Mouse (Mus musculus): ENCODE results near the gene Qtrt2. TPM values are rescaled to one million over a fixed set of nuclear protein-coding genes. Genes with fewer than 3 reads are reported as not detected.

Qtrt2 gene
- polyA plus RNA-seq, 1 experiment from 2014 or later, result 30.0 TPM

- WGBS, result 71% methylated on average over 4 of the region's 4 CpGs
- no peak overlapping the region for H3K9ac ChIP-seq
- H3K36me3 ChIP-seq, result no peaks in the 10 kb centered on the region
- no peaks in the 10 kb centered on the region for H3K9me3 ChIP-seq
- no peaks in the 10 kb centered on the region for H3K4me1 ChIP-seq
- H3K4me2 ChIP-seq (replicated peaks), result no peak overlapping the region
- H3K27me3 ChIP-seq, result no peaks in the 10 kb centered on the region
- ATAC-seq (ENCODE audit: low FRiP score, low read depth), result no peak
- H3K4me3 ChIP-seq, result no peak overlapping the region
- no peak overlapping the region for H3K27ac ChIP-seq
Observed at GRCm38 (mm10) chr16:43951591-43951990, 25.0 kb upstream of the Qtrt2 start.

GRCm38 (mm10) chr16:43945869-43946268, 19.3 kb upstream of the Qtrt2 start:
- 63% methylated on average over 3 of the region's 3 CpGs for WGBS
- no peaks in the 10 kb centered on the region for H3K9me3 ChIP-seq
- H3K27me3 ChIP-seq, result no peaks in the 10 kb centered on the region
- no peak overlapping the region for H3K27ac ChIP-seq
- no peak for ATAC-seq (ENCODE audit: low FRiP score, low read depth)
- peaks cover 7% of the 10 kb centered on the region for H3K4me1 ChIP-seq
- H3K4me2 ChIP-seq (replicated peaks), result no peak overlapping the region
- no peak overlapping the region for H3K9ac ChIP-seq
- H3K36me3 ChIP-seq, result no peaks in the 10 kb centered on the region
- no peak overlapping the region for H3K4me3 ChIP-seq

GRCm38 (mm10) chr16:43945351-43945750, 18.7 kb upstream of the Qtrt2 start:
- H3K9ac ChIP-seq, result no peak overlapping the region
- H3K27ac ChIP-seq, result no peak overlapping the region
- peaks cover 8% of the 10 kb centered on the region for H3K4me1 ChIP-seq
- no peaks in the 10 kb centered on the region for H3K36me3 ChIP-seq
- H3K4me2 ChIP-seq (replicated peaks), result no peak overlapping the region
- ATAC-seq (ENCODE audit: low FRiP score, low read depth), result no peak
- WGBS, result 83% methylated on average over 3 of the region's 3 CpGs
- H3K27me3 ChIP-seq, result no peaks in the 10 kb centered on the region
- H3K4me3 ChIP-seq, result no peak overlapping the region
- H3K9me3 ChIP-seq, result no peaks in the 10 kb centered on the region

- Histone ChIP-seq H3K36me3 (no peaks in the 10 kb centered on the region), H3K4me1 (peaks cover 8% of the 10 kb centered on the region), H3K27me3 (no peaks in the 10 kb centered on the region), H3K27ac (no peak overlapping the region), H3K4me2 (replicated peaks) (no peak overlapping the region), H3K4me3 (no peak overlapping the region), H3K9me3 (no peaks in the 10 kb centered on the region), H3K9ac (no peak overlapping the region)
- WGBS, result 35% methylated on average over 4 of the region's 4 CpGs
- ATAC-seq (ENCODE audit: low FRiP score, low read depth), result peak; percentile 48; the same call in 1 of the 2 replicates
Observed at GRCm38 (mm10) chr16:43940846-43941245, 14.2 kb upstream of the Qtrt2 start.

- Histone ChIP-seq H3K4me1 (peaks cover 9% of the 10 kb centered on the region; the same call in 1 of the 2 replicates), H3K36me3 (no peaks in the 10 kb centered on the region), H3K27me3 (no peaks in the 10 kb centered on the region), H3K27ac (no peak overlapping the region), H3K4me2 (replicated peaks) (no peak overlapping the region), H3K9me3 (no peaks in the 10 kb centered on the region), H3K9ac (no peak overlapping the region), H3K4me3 (no peak overlapping the region)
- WGBS, result 76% methylated on average over 3 of the region's 3 CpGs
- no peak for ATAC-seq (ENCODE audit: low FRiP score, low read depth)
Observed at GRCm38 (mm10) chr16:43935892-43936291, 9.3 kb upstream of the Qtrt2 start.

- H3K9ac ChIP-seq, result no peak overlapping the region
- WGBS, result 65% methylated on average over 3 of the region's 3 CpGs
- ATAC-seq (ENCODE audit: low FRiP score, low read depth), result no peak
- no peaks in the 10 kb centered on the region for H3K9me3 ChIP-seq
- no peaks in the 10 kb centered on the region for H3K36me3 ChIP-seq
- H3K4me3 ChIP-seq, result no peak overlapping the region
- peaks cover 7% of the 10 kb centered on the region; the same call in 1 of the 2 replicates for H3K4me1 ChIP-seq
- H3K4me2 ChIP-seq (replicated peaks), result no peak overlapping the region
- no peak overlapping the region for H3K27ac ChIP-seq
- no peaks in the 10 kb centered on the region for H3K27me3 ChIP-seq
Observed at GRCm38 (mm10) chr16:43935367-43935766, 8.8 kb upstream of the Qtrt2 start.

GRCm38 (mm10) chr16:43934856-43935255, 8.2 kb upstream of the Qtrt2 start:
- H3K9ac ChIP-seq, result no peak overlapping the region
- no peaks in the 10 kb centered on the region for H3K27me3 ChIP-seq
- no peak for ATAC-seq (ENCODE audit: low FRiP score, low read depth)
- no peaks in the 10 kb centered on the region for H3K9me3 ChIP-seq
- no peaks in the 10 kb centered on the region for H3K36me3 ChIP-seq
- H3K4me1 ChIP-seq, result peaks cover 7% of the 10 kb centered on the region; the same call in 1 of the 2 replicates
- no peak overlapping the region for H3K27ac ChIP-seq
- H3K4me3 ChIP-seq, result no peak overlapping the region
- no peak overlapping the region for H3K4me2 ChIP-seq (replicated peaks)
- 75% methylated on average over 8 of the region's 8 CpGs for WGBS

GRCm38 (mm10) chr16:43933041-43933440, 6.4 kb upstream of the Qtrt2 start:
- WGBS, result 85% methylated on average over 6 of the region's 6 CpGs
- Histone ChIP-seq H3K4me3 (no peak overlapping the region), H3K4me2 (replicated peaks) (no peak overlapping the region), H3K9me3 (no peaks in the 10 kb centered on the region), H3K27ac (no peak overlapping the region), H3K9ac (no peak overlapping the region), H3K36me3 (no peaks in the 10 kb centered on the region), H3K4me1 (peaks cover 7% of the 10 kb centered on the region; the same call in 1 of the 2 replicates), H3K27me3 (no peaks in the 10 kb centered on the region)
- no peak for ATAC-seq (ENCODE audit: low FRiP score, low read depth)

- H3K27ac ChIP-seq, result no peak overlapping the region
- H3K9ac ChIP-seq, result no peak overlapping the region
- H3K4me3 ChIP-seq, result no peak overlapping the region
- peaks cover 7% of the 10 kb centered on the region; the same call in 1 of the 2 replicates for H3K4me1 ChIP-seq
- H3K9me3 ChIP-seq, result no peaks in the 10 kb centered on the region
- no peaks in the 10 kb centered on the region for H3K36me3 ChIP-seq
- 85% methylated on average over 7 of the region's 7 CpGs for WGBS
- ATAC-seq (ENCODE audit: low FRiP score, low read depth), result no peak; the same call in 1 of the 2 replicates
- H3K27me3 ChIP-seq, result no peaks in the 10 kb centered on the region
- no peak overlapping the region for H3K4me2 ChIP-seq (replicated peaks)
Observed at GRCm38 (mm10) chr16:43932319-43932718, 5.7 kb upstream of the Qtrt2 start.

- Histone ChIP-seq H3K4me2 (replicated peaks) (no peak overlapping the region), H3K4me3 (no peak overlapping the region), H3K36me3 (no peaks in the 10 kb centered on the region), H3K9me3 (no peaks in the 10 kb centered on the region), H3K9ac (no peak overlapping the region), H3K4me1 (peaks cover 7% of the 10 kb centered on the region; the same call in 1 of the 2 replicates), H3K27me3 (no peaks in the 10 kb centered on the region), H3K27ac (no peak overlapping the region)
- ATAC-seq (ENCODE audit: low FRiP score, low read depth), result no peak
- WGBS, result 64% methylated on average over 3 of the region's 3 CpGs
Observed at GRCm38 (mm10) chr16:43931502-43931901, 4.9 kb upstream of the Qtrt2 start.

GRCm38 (mm10) chr16:43930577-43930976, 4.0 kb upstream of the Qtrt2 start:
- H3K27me3 ChIP-seq, result no peaks in the 10 kb centered on the region
- no peak overlapping the region for H3K27ac ChIP-seq
- peaks cover 7% of the 10 kb centered on the region; the same call in 1 of the 2 replicates for H3K4me1 ChIP-seq
- H3K9me3 ChIP-seq, result no peaks in the 10 kb centered on the region
- no peak overlapping the region for H3K9ac ChIP-seq
- no peak for ATAC-seq (ENCODE audit: low FRiP score, low read depth)
- no peak overlapping the region for H3K4me2 ChIP-seq (replicated peaks)
- no peaks in the 10 kb centered on the region for H3K36me3 ChIP-seq
- H3K4me3 ChIP-seq, result no peak overlapping the region

GRCm38 (mm10) chr16:43925846-43926245, 763 bp downstream of the Qtrt2 start:
- Histone ChIP-seq H3K4me1 (no peaks in the 10 kb centered on the region), H3K9me3 (no peaks in the 10 kb centered on the region), H3K36me3 (no peaks in the 10 kb centered on the region), H3K4me2 (replicated peaks) (no peak overlapping the region), H3K9ac (no peak overlapping the region), H3K27me3 (no peaks in the 10 kb centered on the region), H3K27ac (no peak overlapping the region), H3K4me3 (no peak overlapping the region)
- WGBS, result 57% methylated on average over 1 of the region's 1 CpGs
- ATAC-seq (ENCODE audit: low FRiP score, low read depth), result no peak

GRCm38 (mm10) chr16:43925001-43925558, 1.5 kb downstream of the Qtrt2 start:
- H3K9ac ChIP-seq, result no peak overlapping the region
- 77% methylated on average over 6 of the region's 6 CpGs for WGBS
- no peaks in the 10 kb centered on the region for H3K9me3 ChIP-seq
- ATAC-seq (ENCODE audit: low FRiP score, low read depth), result no peak
- H3K4me2 ChIP-seq (replicated peaks), result no peak overlapping the region
- no peaks in the 10 kb centered on the region for H3K36me3 ChIP-seq
- no peaks in the 10 kb centered on the region for H3K27me3 ChIP-seq
- no peak overlapping the region for H3K4me3 ChIP-seq
- no peaks in the 10 kb centered on the region for H3K4me1 ChIP-seq
- H3K27ac ChIP-seq, result no peak overlapping the region
